Mouse (Mus musculus) forebrain, embryonic 11.5 days (tissue): ENCODE data around the gene Ccdc40. TPM values are rescaled to one million over a fixed set of nuclear protein-coding genes. Genes with fewer than 3 reads are reported as not detected.

Experiments
- ATAC-seq: fragments of 200-750 bp; cut with Nextera tagmentation; replicated peaks from 2 replicates; pipeline ENCODE4 v1.8.0; 2017; ENCODE audit warnings: moderate TSS enrichment; ENCODE audit not compliant: low FRiP score
- DNase-seq: peaks from one replicate; pipeline ENCODE4 v3.0.0-alpha.2; 2017; ENCODE audit warnings: low spot score
- H3K27ac ChIP-seq: fragments of 300-500 bp; sonication (generic); 2 replicates; pipeline ENCODE4 v1.5.1; 2014; ENCODE audit warnings: low read depth, low read length
- H3K27me3 ChIP-seq: fragments of 300-500 bp; sonication (generic); 2 replicates; pipeline ENCODE4 v1.6.1; 2014; ENCODE audit warnings: mild to moderate bottlenecking, low read length, mixed read lengths; ENCODE audit not compliant: control insufficient read depth, insufficient read depth
- H3K36me3 ChIP-seq: fragments of 300-500 bp; sonication (generic); 2 replicates; pipeline ENCODE4 v1.6.1; 2014; ENCODE audit warnings: mild to moderate bottlenecking, low read length, moderate library complexity, mixed read lengths; ENCODE audit not compliant: control insufficient read depth, insufficient read depth
- H3K4me1 ChIP-seq: fragments of 300-500 bp; sonication (generic); replicated peaks from 2 replicates; pipeline ENCODE4 v1.6.1; 2014; ENCODE audit warnings: low read length, mixed read lengths; ENCODE audit not compliant: control insufficient read depth, insufficient read depth
- H3K4me2 ChIP-seq: fragments of 300-500 bp; sonication (generic); 2 replicates; pipeline ENCODE4 v1.6.1; 2014; ENCODE audit warnings: low read depth, mild to moderate bottlenecking, low read length, moderate library complexity, mixed read lengths; ENCODE audit not compliant: severe bottlenecking
- H3K4me3 ChIP-seq: fragments of 300-500 bp; sonication (generic); 2 replicates; pipeline ENCODE4 v1.5.1; 2014; ENCODE audit warnings: low read depth, low read length
- H3K9ac ChIP-seq: fragments of 300-500 bp; sonication (generic); 2 replicates; pipeline ENCODE4 v1.6.1; 2014; ENCODE audit warnings: low read length
- H3K9me3 ChIP-seq: fragments of 300-500 bp; sonication (generic); 2 replicates; pipeline ENCODE4 v1.6.1; 2016; ENCODE audit warnings: low read length, mixed read lengths; ENCODE audit not compliant: control insufficient read depth
- WGBS: fragments of 180-500 bp; shearing (Covaris S2); extraction: QIAGEN DNeasy Blood & Tissue Kit; methylation state at CpG from one replicate; pipeline ENCODE4 v1.1.7; 2014; 5-methylcytosine and 5-hydroxymethylcytosine counted together
- polyA plus RNA-seq: library from polyadenylated mRNA; unstranded; fragments of >200 nt; fragmentation: Nextera tagmentation; extraction: Ambion mirVana; gene quantifications from 2 replicates; pipeline ENCODE4 v1.2.1, GENCODE M21; 2014

Ccdc40 gene
- polyA plus RNA-seq, result 19.5 and 22.1 TPM in 2 replicates

DNA sequence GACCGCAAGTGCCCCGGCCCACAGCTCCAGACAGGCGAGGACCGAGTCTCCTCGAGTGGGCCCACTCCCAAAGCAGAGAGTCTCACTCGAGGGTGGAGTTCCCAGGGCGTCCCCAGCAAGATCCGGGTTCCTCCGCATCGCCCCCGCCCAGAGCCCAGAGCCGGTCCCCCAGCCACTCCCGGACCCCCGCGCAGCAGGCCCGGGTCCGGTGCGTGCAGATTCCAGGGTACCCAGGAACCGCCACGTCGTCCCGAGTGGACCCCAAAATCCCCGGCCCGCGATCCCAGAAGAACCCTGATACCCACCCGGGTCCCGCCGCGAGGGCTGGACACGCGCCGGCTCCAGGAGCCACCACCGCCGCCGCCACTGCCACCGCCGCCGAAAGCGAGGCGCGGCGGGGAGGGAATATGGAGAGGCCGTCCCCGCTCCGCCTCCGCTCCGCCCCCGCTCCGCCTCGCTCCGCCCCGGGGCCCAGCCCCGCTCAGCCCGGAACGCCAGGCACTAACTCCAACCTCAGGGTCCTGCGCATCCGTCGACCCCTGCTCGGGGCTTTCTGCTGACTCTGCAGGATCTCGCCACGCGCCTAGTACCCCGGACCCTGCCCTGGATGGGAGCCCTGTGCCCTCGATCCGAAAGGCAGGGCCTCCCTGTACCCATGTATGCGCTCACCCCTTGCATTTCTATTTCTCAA is at the start of gene Ccdc40, which contains the start of gene Tbc1d16:
Gene Ccdc40, plus strand, starts transcription at position 482 of the 691 bp plus-strand sequence.
Gene Tbc1d16, minus strand, starts transcription at position 409 of the 691 bp plus-strand sequence.
- H3K9me3 ChIP-seq, result no peaks in the 10 kb centered on the region
- H3K4me1 ChIP-seq, result peaks cover 18% of the 10 kb centered on the region; the same call in 1 of the 2 replicates
- DNase-seq (peak; percentile 91), ATAC-seq (peak; percentile 89)
- H3K27ac ChIP-seq, result peak within 1 kb of the TSS; percentile 87
- peak within 1 kb of the TSS; percentile 96 for H3K4me2 ChIP-seq
- under 1% methylated on average over 62 of the region's 66 CpGs for WGBS
- H3K36me3 ChIP-seq, result peaks cover 3% of the 10 kb centered on the region
- no peaks in the 10 kb centered on the region for H3K27me3 ChIP-seq
- H3K9ac ChIP-seq, result peak within 1 kb of the TSS; percentile 88
- peak within 1 kb of the TSS; percentile 75 for H3K4me3 ChIP-seq

- no peak overlapping the region for H3K4me2 ChIP-seq
- 93% methylated on average over 14 of the region's 14 CpGs for WGBS
- no peak overlapping the region for H3K27ac ChIP-seq
- no peaks in the 10 kb centered on the region for H3K27me3 ChIP-seq
- ATAC-seq, result no peak
- no peaks in the 10 kb centered on the region for H3K9me3 ChIP-seq
- no peak for DNase-seq
- H3K36me3 ChIP-seq, result no peaks in the 10 kb centered on the region; the same call in 1 of the 2 replicates
- peaks cover 17% of the 10 kb centered on the region for H3K4me1 ChIP-seq
- H3K9ac ChIP-seq, result no peak overlapping the region
- no peak overlapping the region for H3K4me3 ChIP-seq
Observed at GRCm38 (mm10) chr11:119180824-119181582, 47.4 kb upstream of the Ccdc40 start.

DNA sequence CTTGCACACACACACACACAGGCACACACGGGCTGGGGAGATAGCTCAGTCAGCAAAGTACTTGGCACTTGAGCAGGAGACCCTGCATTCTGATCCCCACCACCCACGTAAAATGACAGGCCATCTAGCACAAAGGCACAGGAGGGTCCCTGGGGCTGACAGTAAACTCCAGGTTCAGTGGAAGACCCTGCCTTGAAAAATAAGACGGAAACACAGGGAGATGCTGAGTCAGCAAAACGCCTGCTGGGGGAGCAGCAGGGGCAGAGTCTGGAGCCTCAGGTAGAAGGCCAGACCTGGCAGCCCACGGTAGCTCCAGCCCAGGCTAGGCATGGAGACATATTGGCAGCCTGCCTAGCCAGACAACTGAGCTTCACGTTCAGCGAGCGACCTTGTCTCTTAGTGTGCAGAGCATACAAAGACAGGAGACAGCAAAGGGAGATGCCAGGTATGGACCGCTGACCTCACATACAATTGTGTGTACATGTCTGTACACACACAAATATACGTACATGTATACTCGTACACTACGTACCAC is 46.4 kb upstream of the Ccdc40 start:
- H3K4me3 ChIP-seq, result no peak overlapping the region
- H3K36me3 ChIP-seq, result no peaks in the 10 kb centered on the region; the same call in 1 of the 2 replicates
- H3K9me3 ChIP-seq, result no peaks in the 10 kb centered on the region
- peaks cover 17% of the 10 kb centered on the region for H3K4me1 ChIP-seq
- no peak for DNase-seq
- no peak overlapping the region for H3K4me2 ChIP-seq
- no peak for ATAC-seq
- no peaks in the 10 kb centered on the region for H3K27me3 ChIP-seq
- H3K27ac ChIP-seq, result no peak overlapping the region
- no peak overlapping the region for H3K9ac ChIP-seq
- WGBS, result 90% methylated on average over 12 of the region's 12 CpGs

DNA sequence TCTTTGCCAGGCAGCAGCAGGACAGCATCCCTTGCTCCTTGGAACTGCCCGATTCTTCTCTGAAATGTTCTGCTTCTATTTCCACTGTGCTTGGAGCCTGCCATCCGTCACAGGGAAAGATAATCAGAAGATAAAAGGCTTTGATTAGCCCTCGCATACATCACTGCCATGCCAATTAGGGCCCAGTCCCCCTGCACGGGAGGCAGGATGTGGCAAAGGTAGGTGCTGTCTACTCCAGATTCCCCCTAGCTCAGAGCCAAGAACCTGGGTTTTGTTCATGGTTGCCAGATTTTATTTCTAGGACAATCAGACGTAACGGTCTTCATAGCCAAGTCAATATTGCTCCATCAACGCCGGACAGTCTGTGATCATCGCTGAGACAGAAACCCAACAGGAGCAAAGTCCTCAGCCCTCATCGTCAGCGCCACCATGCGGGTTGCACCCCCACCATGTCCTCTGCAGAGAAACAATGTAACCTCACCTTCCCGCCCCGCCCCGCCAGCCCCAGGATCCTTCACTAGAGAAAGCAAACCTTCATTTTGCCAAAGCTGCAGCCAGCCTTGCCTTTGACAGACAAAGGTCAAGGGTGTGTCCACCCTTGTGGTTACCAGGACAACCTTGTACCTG is 44.6 kb upstream of the Ccdc40 start:
- no peaks in the 10 kb centered on the region for H3K27me3 ChIP-seq
- H3K4me2 ChIP-seq, result no peak overlapping the region
- H3K27ac ChIP-seq, result no peak overlapping the region
- no peaks in the 10 kb centered on the region; the same call in 1 of the 2 replicates for H3K36me3 ChIP-seq
- no peak for DNase-seq
- peaks cover 15% of the 10 kb centered on the region for H3K4me1 ChIP-seq
- no peaks in the 10 kb centered on the region for H3K9me3 ChIP-seq
- no peak overlapping the region for H3K9ac ChIP-seq
- no peak for ATAC-seq
- 82% methylated on average over 15 of the region's 15 CpGs for WGBS
- H3K4me3 ChIP-seq, result no peak overlapping the region

GRCm38 (mm10) chr11:119186381-119186780 is 42.0 kb upstream of the Ccdc40 start:
- Histone ChIP-seq H3K9me3 (no peaks in the 10 kb centered on the region), H3K4me2 (no peak overlapping the region), H3K4me1 (peaks cover 15% of the 10 kb centered on the region), H3K27ac (no peak overlapping the region), H3K27me3 (no peaks in the 10 kb centered on the region), H3K36me3 (no peaks in the 10 kb centered on the region; the same call in 1 of the 2 replicates), H3K9ac (no peak overlapping the region), H3K4me3 (no peak overlapping the region)
- ATAC-seq (no peak), DNase-seq (no peak)
- WGBS, result 91% methylated on average over 3 of the region's 3 CpGs

GRCm38 (mm10) chr11:119186989-119187799 is 41.2 kb upstream of the Ccdc40 start:
- Histone ChIP-seq H3K4me2 (no peak overlapping the region), H3K4me1 (peaks cover 15% of the 10 kb centered on the region), H3K27ac (no peak overlapping the region), H3K36me3 (no peaks in the 10 kb centered on the region; the same call in 1 of the 2 replicates), H3K4me3 (no peak overlapping the region), H3K9ac (no peak overlapping the region), H3K9me3 (no peaks in the 10 kb centered on the region), H3K27me3 (no peaks in the 10 kb centered on the region)
- DNase-seq (peak; percentile 87), ATAC-seq (peak; percentile 55; the same call in 1 of the 2 replicates)
- WGBS, result 45% methylated on average over 25 of the region's 25 CpGs

- no peak overlapping the region for H3K4me2 ChIP-seq
- H3K9ac ChIP-seq, result no peak overlapping the region
- H3K36me3 ChIP-seq, result no peaks in the 10 kb centered on the region; the same call in 1 of the 2 replicates
- no peak overlapping the region for H3K4me3 ChIP-seq
- no peaks in the 10 kb centered on the region for H3K27me3 ChIP-seq
- no peak overlapping the region for H3K27ac ChIP-seq
- DNase-seq (no peak), ATAC-seq (no peak)
- 59% methylated on average over 10 of the region's 10 CpGs for WGBS
- no peaks in the 10 kb centered on the region for H3K9me3 ChIP-seq
- peaks cover 15% of the 10 kb centered on the region for H3K4me1 ChIP-seq
Observed at GRCm38 (mm10) chr11:119187800-119188197, 40.6 kb upstream of the Ccdc40 start.
